Mouse (Mus musculus): Measurements from ENCODE around the gene Dzip3.

DNA sequence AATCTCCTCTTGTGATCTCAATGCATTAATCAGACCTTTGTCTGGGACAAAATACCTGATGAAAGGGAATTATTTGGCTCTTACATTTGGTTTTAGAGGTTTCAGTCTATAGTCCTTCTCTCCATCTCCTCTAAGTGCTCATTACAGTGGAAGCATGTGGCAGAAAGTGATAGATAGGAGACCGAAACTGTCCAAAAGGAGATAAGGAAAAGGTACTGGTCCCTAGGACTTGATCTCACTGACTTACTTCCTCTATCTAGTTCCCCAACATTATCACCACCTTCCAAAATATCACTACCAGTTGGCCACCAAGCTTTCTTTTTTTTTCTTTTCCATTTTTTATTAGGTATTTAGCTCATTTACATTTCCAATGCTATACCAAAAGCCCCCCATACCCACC lies 82.8 kb downstream of the Dzip3 start:
- no peak for TF ChIP-seq POLR2A (IDR thresholded peaks at IDR 0.05; ENCODE audit: insufficient read length, low read depth)
- TF ChIP-seq TCF3 (IDR thresholded peaks at IDR 0.05; ENCODE audit: insufficient read length, low read depth): no peak
- no peak for TF ChIP-seq MYOG (IDR thresholded peaks at IDR 0.05; ENCODE audit: control insufficient read depth in 1 of 3, insufficient read depth in 1 of 3, insufficient read length in 2 of 3, low read depth in 2 of 3)
- no peak for TF ChIP-seq USF1 (IDR thresholded peaks at IDR 0.05; ENCODE audit: low read depth)

Data from myocyte (in vitro differentiated cells).